Mouse (Mus musculus): ENCODE data around the gene Gm11549.
A peak's percentile ranks its signal among the peaks of the same experiment; 100 is the strongest.

The Gm11549 gene

GRCm38 (mm10) chr3:36516196-36516595, 5.4 kb downstream of the Gm11549 start:
- DNase-seq (ENCODE audit: low spot score in 2 of 2) = peak; percentile 60 to 83

DNA sequence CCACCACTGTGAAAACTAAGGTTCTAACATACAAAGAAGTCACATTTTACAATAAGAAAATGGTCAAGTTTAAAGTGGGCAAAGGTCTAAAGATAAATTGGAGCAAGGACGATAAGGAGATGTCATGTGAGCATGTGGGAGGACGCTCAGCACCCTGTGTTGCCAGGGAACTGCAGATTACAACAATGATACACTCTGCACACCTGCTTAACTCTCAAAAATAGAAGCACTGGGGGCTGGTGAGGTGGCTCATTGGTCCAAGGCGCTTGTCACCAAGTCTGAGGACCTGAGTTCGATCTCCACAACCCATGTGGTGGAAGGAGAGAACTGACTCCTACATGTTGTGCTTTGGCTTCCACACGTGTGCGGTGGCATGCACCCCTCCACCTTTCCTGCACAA, 10.1 kb downstream of the Gm11549 start:
- no peak for DNase-seq (ENCODE audit: low spot score in 2 of 2)

- DNase-seq (ENCODE audit: low spot score in 2 of 2) = no peak
Measured at GRCm38 (mm10) chr3:36505809-36506735, 15.5 kb downstream of the Gm11549 start.

DNA sequence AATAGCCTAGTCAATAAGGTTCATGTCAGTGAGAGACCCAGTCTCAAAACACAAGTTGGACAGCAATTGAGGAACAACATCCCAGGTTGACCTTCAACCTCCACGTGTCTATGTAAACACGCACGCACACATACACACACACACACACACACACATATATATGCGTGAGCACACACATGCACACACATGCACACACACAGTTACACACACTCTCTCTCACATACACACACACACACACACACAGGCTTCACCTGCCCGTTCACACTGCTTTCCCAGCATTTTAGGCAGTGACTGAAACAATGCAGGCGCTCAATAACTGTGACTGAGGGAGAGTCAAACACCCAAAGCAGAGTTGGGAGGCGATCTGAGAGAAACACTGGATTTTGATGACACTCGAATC, 16.3 kb downstream of the Gm11549 start:
- no peak for DNase-seq (ENCODE audit: low spot score in 2 of 2)

DNA sequence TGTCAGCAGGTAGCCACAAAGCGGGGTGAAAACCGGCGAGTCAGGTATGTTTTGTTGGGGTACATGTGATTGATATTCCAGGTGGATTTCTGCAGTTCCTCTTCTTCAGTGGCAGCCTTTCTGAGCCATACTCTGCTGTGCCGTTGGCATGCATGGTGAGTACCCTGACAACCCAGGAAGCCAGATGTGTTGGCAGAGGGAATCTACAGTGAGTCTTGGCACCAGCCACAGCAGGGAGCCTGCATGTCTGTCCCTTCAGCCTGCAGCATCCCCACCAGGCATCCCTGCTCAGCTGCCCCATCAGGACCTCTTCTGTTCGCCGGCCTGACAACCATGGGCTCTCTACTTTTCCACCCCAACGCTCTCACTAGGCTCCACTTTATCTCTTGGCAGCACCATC, 20.1 kb downstream of the Gm11549 start:
- no peak for DNase-seq (ENCODE audit: low spot score in 2 of 2)

GRCm38 (mm10) chr3:36500976-36501375, 20.6 kb downstream of the Gm11549 start:
- no peak for DNase-seq (ENCODE audit: low spot score in 2 of 2)

GRCm38 (mm10) chr3:36499418-36499817, 22.2 kb downstream of the Gm11549 start:
- DNase-seq (ENCODE audit: low spot score in 2 of 2) = no peak

DNA sequence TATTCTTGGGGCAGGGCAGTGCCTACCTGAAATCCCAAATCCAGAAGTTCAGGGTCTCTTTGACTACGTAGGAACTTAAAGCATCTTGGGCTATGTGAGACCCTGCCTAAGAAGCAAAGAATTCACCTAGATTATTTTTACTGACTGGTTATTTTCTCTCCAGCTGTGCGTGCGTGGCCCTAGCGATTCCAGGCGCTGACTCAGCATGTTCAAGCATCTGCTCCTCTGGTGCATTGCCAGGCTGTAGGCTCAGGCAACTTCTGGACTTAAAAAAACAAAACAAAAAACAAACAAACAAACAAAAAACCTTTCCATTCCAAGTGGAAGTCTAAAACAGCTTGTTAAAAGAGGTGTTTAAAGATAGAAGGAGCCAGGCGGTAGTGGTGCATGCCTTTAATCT, 23.4 kb downstream of the Gm11549 start:
- DNase-seq (ENCODE audit: low spot score in 2 of 2) = no peak

DNA sequence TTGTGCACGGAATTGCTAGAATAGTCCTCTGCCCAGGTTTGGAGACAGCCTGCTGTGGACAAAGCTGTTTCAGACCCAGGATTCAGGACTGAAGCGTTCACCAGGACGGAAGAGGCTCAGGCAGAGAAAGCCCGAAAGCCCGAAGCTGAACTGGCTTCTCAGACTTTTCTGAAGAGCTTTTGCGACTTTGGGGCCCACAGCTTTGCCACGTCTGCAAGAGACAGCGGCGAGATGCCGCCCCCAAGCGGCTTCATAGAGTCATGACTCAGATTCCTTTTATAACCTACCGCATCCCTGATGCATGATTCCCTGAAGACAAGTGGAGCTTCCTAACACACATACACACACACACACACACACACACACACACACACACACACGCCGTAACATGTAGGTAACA, 24.9 kb downstream of the Gm11549 start:
- peak; percentile 61 to 82 for DNase-seq (ENCODE audit: low spot score in 2 of 2)

GRCm38 (mm10) chr3:36496273-36496672, 25.3 kb downstream of the Gm11549 start:
- DNase-seq (ENCODE audit: low spot score in 2 of 2) = no peak

GRCm38 (mm10) chr3:36495436-36495835, 26.2 kb downstream of the Gm11549 start:
- DNase-seq (ENCODE audit: low spot score in 2 of 2) = peak; percentile 83 to 89

DNA sequence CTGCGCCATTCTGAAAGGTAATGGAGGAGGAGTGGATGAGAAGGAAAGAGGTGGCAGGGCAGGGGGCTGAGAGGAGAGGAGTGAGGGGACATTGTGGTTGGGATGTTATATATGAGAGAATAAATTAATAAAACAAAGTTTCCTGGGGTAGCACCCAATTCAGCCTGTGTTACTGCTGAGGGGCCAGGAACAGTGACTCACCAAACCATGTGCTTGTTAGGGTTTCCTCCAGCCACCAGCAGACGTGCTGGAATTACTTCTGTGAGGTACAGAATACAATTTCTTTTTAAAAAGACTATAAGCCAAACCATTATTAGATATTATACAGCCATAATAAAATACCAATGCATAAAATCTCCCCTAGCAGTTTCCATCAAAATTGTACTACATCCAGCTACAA, 27.0 kb downstream of the Gm11549 start:
- DNase-seq (ENCODE audit: low spot score in 2 of 2) = no peak

DNA sequence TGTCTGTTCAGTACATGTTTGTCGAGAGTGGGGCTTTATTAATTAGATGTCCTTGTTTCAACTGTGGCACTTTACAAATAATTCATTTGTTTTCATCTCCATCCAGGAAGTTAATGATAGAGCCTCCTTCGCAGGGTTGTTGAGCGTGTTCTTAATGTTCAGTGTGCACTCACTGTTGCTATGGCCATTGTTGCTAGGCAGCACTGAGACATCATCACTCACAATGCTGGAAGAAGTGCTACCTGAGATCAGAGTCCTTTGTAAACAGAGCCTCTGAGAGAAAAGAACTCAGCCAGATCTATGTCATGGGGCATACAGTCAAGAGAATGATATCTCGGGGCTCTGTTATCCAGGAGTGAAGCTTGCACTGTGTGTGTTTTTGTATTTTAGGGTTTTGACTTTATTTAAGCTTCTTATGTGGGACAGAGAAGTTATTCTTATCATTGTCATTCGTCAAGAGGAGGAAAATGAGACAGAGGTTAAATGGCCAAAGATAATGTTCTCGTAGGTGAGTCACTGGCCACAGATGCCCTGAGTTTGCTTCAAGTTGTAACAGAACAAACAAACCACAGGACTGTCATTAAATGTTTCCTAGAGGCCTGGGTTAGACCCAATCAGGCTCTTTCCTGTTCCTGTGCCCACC, 27.9 kb downstream of the Gm11549 start:
- no peak for DNase-seq (ENCODE audit: low spot score in 2 of 2)

- no peak for DNase-seq (ENCODE audit: low spot score in 2 of 2)
Measured at GRCm38 (mm10) chr3:36492716-36493391, 28.8 kb downstream of the Gm11549 start.

- no peak for DNase-seq (ENCODE audit: low spot score in 2 of 2)
Measured at GRCm38 (mm10) chr3:36491535-36491934, 30.1 kb downstream of the Gm11549 start.

DNA sequence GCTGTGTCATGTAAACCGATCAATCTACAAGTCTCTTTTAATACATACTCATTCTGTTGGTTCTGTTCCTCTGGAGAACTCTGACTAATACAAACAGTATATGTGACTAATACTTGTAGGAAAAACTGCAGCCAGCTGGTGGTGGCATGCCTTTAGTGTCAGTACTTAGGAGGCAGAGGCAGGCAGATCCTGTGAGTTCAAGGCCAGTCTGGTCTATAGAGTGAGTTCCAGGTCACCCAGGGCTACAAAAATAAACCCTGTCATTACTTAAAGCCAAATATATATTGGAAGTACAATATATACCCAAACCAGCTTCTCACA, 32.1 kb downstream of the Gm11549 start:
- DNase-seq (ENCODE audit: low spot score in 2 of 2) = no peak

DNA sequence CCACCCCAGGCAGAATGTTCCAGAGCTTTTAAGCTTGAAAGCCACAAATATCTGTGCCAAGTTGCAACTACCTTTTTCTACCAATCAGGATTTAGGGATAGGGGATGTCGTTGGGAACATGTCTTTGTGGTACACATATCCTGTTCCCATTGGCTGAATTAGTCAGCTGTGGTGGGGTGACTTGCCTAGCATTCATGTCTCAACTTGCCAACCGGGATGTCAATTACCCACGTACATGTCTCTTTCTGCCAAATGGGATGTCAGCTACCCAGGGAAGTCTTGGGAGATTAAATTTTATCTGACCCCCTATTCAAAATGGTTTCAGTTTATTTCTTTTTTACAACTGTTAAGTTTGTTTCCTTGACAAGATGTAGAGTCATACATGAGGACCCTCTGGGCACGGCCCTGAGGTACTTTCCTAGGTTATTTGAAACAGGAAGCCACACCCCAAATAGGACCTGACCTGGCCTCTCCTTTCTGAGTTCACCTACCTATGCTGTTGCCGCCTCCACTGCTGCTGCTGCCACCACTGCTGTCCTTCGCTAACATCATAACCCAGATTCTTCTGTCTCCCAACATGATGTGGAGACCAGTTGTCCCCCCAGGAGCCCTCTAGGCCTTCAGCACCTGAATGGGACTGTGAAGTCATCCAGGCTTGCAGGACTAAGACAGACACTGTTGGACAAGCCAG, 32.6 kb downstream of the Gm11549 start:
- no peak for DNase-seq (ENCODE audit: low spot score in 2 of 2)

GRCm38 (mm10) chr3:36488367-36488766, 33.2 kb downstream of the Gm11549 start:
- no peak for DNase-seq (ENCODE audit: low spot score in 2 of 2)

DNA sequence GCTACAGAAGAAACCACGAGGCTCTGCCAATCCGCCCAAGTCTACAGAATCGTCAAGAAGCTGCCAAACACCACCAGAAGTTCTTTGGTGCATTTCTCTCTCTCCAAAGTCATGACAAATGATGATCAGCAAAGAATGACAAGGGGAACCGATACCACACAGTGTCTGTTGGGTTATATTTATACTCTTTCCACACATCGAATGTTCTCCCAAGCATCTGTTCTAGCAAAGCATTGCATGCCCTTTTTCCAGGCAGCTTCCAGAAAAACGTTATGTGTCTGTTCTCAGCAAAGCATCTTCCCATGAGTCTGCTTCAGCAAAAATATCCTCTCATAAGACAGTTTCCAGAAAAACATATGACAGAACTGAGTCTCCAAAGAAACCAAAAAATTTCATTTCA, 34.7 kb downstream of the Gm11549 start:
- no peak for DNase-seq (ENCODE audit: low spot score in 2 of 2)

DNA sequence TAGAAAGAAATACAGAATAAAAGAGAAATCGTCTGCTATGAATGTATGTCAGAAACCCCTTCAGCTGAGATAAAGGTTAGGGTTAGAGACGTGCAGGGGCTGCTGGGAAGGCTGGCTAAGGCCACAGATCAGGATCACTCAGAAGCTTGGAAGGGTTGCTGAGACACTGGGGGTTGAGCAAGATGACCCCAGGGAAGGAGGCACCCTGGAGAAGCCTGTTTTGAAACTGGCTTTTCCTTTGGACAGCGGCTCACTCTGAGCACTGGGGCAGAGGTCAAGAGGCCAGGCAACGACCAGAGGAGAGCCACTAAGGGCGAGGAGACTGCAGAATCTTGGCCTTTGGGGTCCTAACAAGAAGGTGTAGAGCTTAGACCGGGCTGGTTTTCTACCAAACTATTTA, 35.4 kb downstream of the Gm11549 start:
- no peak for DNase-seq (ENCODE audit: low spot score in 2 of 2)

- peak in 1 of 2 experiments; percentile 46 for DNase-seq (ENCODE audit: low spot score in 2 of 2)
Measured at GRCm38 (mm10) chr3:36484292-36484691, 37.3 kb downstream of the Gm11549 start.

- no peak for DNase-seq (ENCODE audit: low spot score in 2 of 2)
Measured at GRCm38 (mm10) chr3:36482940-36483339, 38.7 kb downstream of the Gm11549 start.
